1 mouse cellular context compared by ENCODE assay signal in the genomic region with DNA sequence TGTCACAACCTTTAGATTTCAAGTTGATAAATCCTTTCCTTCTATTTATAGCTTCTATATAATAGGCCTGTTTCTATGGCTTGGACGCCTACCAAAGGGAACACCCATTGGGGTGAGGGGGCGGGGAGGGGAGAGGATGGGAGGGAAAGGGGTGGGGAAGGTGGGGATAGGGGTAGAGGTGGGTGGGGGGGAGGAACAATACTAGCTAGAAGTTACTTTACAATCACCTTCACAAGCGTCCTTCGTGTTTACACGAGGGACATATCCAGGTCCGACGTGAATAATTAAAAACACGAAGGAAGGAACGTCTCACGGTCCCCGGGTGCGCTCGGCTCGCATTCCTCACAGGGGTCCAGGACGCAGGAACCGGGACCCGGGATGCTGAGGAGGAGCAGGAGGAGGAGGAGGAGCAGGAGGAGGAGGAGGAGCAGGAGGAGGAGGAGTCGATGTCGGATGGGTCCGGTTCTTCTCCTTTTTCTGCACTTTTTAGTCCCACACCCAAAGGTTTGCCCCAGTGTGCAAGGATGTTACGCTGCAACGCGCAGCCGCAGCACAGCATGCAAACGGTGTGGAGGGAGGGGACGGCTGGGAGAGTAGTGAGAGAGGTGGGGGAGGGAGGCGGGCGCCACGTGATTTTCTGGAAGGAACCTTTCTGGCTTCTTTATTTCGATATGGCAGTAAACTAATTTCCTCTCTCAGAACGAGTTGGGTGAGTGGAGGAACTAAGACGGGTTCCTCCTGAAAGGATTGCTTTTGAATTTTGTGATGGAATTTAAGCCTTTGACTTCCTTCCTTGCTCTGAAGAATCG.
A peak's percentile ranks its signal among the peaks of the same experiment; 100 is the strongest.
TF ChIP-seq lines count a peak whose summit lies in the region.

No protein-coding gene starts in this region.

TF ChIP-seq in MEL, 35 proteins besides CTCF, POLR2A, EP300 and RAD21 (continued from another document):
- no peak for TF ChIP-seq KAT2A (conservative IDR thresholded peaks at IDR 0.05; ENCODE audit: low read depth, low read length)
- peak; percentile 21 for TF ChIP-seq TCF12 (IDR thresholded peaks at IDR 0.05; ENCODE audit: low read depth, low read length)
- no peak for TF ChIP-seq MYB (IDR thresholded peaks at IDR 0.05; ENCODE audit: low read depth, low read length)
- TF ChIP-seq UBTF (IDR thresholded peaks at IDR 0.05; ENCODE audit: borderline replicate concordance, insufficient read depth, low read depth, low read length), result no peak
- TF ChIP-seq ZC3H11A (IDR thresholded peaks at IDR 0.05; ENCODE audit: low read depth, low read length), result no peak
